Mouse (Mus musculus) E14TG2a.4 (cell line): ENCODE results near the gene Ttc7b.

Source experiments
- CTCF ChIP-seq: conservative IDR thresholded peaks from 2 replicates; pipeline ENCODE4 v1.5.1; 2014; ENCODE audit warnings: low read length
- POU5F1 ChIP-seq: IDR thresholded peaks from 2 replicates; pipeline ENCODE4 v1.6.1; 2014; ENCODE audit warnings: low read length, borderline replicate concordance

GRCm38 (mm10) chr12:100495083-100495482 is 25.5 kb downstream of the Ttc7b start:
- TF ChIP-seq CTCF (no peak), POU5F1 (no peak)
